Mouse (Mus musculus) forebrain, postnatal 0 days (tissue): ENCODE measurements around the gene Sh3gl3. TPM values are rescaled to one million over a fixed set of nuclear protein-coding genes. Genes with fewer than 3 reads are reported as not detected.

Experiments
- ATAC-seq: fragments of 200-750 bp; cut with Nextera tagmentation; 2 replicates; pipeline ENCODE4 v1.8.0; 2017; ENCODE audit warnings: mild to moderate bottlenecking, moderate library complexity
- DNase-seq: peaks from one replicate; pipeline ENCODE4 v3.0.0-alpha.2; 2015
- H3K27ac ChIP-seq: fragments of 300-500 bp; sonication (generic); 2 replicates; pipeline ENCODE4 v1.5.1; 2014; ENCODE audit warnings: low read depth, mild to moderate bottlenecking, antibody characterized with exemption, low read length, moderate library complexity, mixed read lengths
- H3K27me3 ChIP-seq: fragments of 300-500 bp; sonication (generic); 2 replicates; pipeline ENCODE4 v1.6.1; 2014; ENCODE audit warnings: mild to moderate bottlenecking, low read length, mixed read lengths; ENCODE audit not compliant: insufficient read depth
- H3K36me3 ChIP-seq: fragments of 300-500 bp; sonication (generic); 2 replicates; pipeline ENCODE4 v1.6.1; 2014; ENCODE audit warnings: mild to moderate bottlenecking, moderate library complexity; ENCODE audit not compliant: insufficient read depth
- H3K4me1 ChIP-seq: fragments of 300-500 bp; sonication (generic); 2 replicates; pipeline ENCODE4 v1.6.1; 2014; ENCODE audit warnings: antibody characterized with exemption; ENCODE audit not compliant: insufficient read depth
- H3K4me2 ChIP-seq: fragments of 300-500 bp; sonication (generic); 2 replicates; pipeline ENCODE4 v1.6.1; 2014; ENCODE audit warnings: low read depth, mild to moderate bottlenecking, moderate library complexity
- H3K4me3 ChIP-seq: fragments of 300-500 bp; sonication (generic); 2 replicates; pipeline ENCODE4 v1.5.1; 2014; ENCODE audit warnings: low read depth, low read length, mixed read lengths
- H3K9ac ChIP-seq: fragments of 300-500 bp; sonication (generic); 2 replicates; pipeline ENCODE4 v1.6.1; 2014; ENCODE audit warnings: mild to moderate bottlenecking
- H3K9me3 ChIP-seq: fragments of 300-500 bp; sonication (generic); 2 replicates; pipeline ENCODE4 v1.6.1; 2016; ENCODE audit warnings: low read length
- CTCF ChIP-seq: sonication (generic); IDR thresholded peaks from 2 replicates; pipeline ENCODE4 v1.5.1; 2016; ENCODE audit warnings: antibody characterized with exemption, control low read depth, low read depth
- WGBS: fragments of 180-500 bp; shearing (Covaris S2); extraction: QIAGEN DNeasy Blood & Tissue Kit; methylation state at CpG from one replicate; pipeline ENCODE4 v1.1.7; 2014; 5-methylcytosine and 5-hydroxymethylcytosine counted together
- polyA plus RNA-seq: library from polyadenylated mRNA; unstranded; fragments of >200 nt; fragmentation: Nextera tagmentation; extraction: Ambion mirVana; gene quantifications from 2 replicates; pipeline ENCODE4 v1.2.1, GENCODE M21; 2015
- total RNA-seq: library from RNA; depleted of rRNA; stranded (reverse); fragments of >200 nt; gene quantifications from 2 replicates; pipeline ENCODE4 v1.2.3, GENCODE M21; 2014

Sh3gl3 gene
- total and polyA plus RNA-seq, 2 experiments from 2014 or later = 72.2 to 101 TPM

DNA sequence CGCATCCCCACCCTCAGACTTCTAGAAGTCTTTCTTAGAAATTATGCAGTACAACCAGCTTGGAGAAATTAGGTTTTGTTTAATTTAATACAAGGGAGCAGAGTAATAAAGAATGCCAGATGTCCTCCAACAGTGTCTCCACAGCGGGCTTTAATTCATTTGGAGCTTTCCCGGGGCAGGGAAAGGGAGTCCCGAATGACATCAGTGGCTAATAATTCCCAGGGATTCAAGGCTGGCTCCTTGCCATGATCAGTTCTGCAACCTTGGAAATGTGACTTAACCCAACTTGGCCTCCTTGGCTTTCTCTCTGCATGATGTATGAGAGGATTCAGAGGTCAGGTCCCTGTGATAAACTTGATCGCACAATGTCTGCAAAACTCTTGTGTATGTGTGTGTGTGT is 3.7 kb downstream of the Sh3gl3 start:
- Histone ChIP-seq H3K27me3 (no peaks in the 10 kb centered on the region), H3K4me1 (peaks cover 9% of the 10 kb centered on the region), H3K36me3 (no peaks in the 10 kb centered on the region), H3K4me2 (no peak overlapping the region), H3K9ac (no peak overlapping the region), H3K27ac (no peak overlapping the region), H3K9me3 (no peaks in the 10 kb centered on the region), H3K4me3 (no peak overlapping the region)
- no peak for DNase-seq
- WGBS = 50% methylated on average over 5 of the region's 5 CpGs
- no peak for ATAC-seq
- TF ChIP-seq CTCF = no peak

GRCm38 (mm10) chr7:82180919-82181318 is 7.3 kb downstream of the Sh3gl3 start:
- TF ChIP-seq CTCF = no peak
- H3K36me3 ChIP-seq = no peaks in the 10 kb centered on the region
- H3K9me3 ChIP-seq = no peaks in the 10 kb centered on the region
- H3K4me1 ChIP-seq = peaks cover 5% of the 10 kb centered on the region; the same call in 1 of the 2 replicates
- no peak for ATAC-seq
- 87% methylated on average over 5 of the region's 5 CpGs for whole genome bisulfite sequencing
- H3K4me3 ChIP-seq = no peak overlapping the region
- no peak overlapping the region for H3K9ac ChIP-seq
- H3K27ac ChIP-seq = no peak overlapping the region
- H3K27me3 ChIP-seq = no peaks in the 10 kb centered on the region
- no peak overlapping the region for H3K4me2 ChIP-seq
- DNase-seq = no peak

DNA sequence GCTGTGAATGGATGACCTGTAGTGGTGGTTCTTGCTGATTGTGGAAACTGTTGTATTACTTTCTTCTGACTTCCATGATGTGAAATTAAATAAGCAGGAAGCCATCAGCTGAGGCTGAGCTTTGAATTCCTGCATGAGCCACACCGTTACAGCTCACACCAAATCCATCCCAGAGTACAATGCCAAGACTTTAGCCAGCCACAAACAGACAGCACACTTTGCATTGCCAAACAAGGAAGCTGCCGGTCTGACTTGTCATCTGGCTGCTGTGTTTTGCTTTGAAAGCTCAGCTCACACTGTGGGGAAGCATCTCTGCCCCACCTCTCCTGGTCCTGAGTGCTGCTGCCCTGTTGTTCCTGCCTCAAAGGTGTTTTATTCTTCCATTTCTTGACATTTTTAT is 9.1 kb downstream of the Sh3gl3 start:
- Histone ChIP-seq H3K4me2 (no peak overlapping the region), H3K27me3 (no peaks in the 10 kb centered on the region), H3K9me3 (no peaks in the 10 kb centered on the region), H3K36me3 (no peaks in the 10 kb centered on the region), H3K4me3 (no peak overlapping the region), H3K9ac (no peak overlapping the region), H3K27ac (no peak overlapping the region), H3K4me1 (no peaks in the 10 kb centered on the region)
- WGBS = 17% methylated on average over 2 of the region's 2 CpGs
- no peak for TF ChIP-seq CTCF
- ATAC-seq (no peak), DNase-seq (no peak)

DNA sequence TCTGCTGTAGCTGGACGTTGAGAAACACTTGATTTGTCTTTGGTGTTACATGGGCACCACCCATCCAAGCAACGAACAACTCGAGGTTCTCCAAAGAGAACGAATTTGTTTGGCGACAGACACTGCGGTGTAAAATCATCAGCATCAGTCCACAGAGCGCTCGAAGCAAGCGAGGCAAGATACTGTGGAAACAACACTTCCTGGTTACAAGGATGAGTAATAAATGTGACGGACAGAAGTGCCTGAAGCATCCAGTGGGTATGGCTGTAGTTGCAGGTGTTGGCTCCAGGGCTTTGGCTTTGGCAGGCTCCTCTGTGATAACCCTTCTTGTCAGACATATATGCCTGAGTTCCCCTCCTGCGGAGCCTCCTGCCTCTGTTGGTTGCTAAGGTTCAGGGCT is 18.0 kb downstream of the Sh3gl3 start:
- Histone ChIP-seq H3K9ac (no peak overlapping the region), H3K36me3 (no peaks in the 10 kb centered on the region), H3K9me3 (no peaks in the 10 kb centered on the region), H3K27ac (no peak overlapping the region), H3K4me2 (no peak overlapping the region), H3K27me3 (no peaks in the 10 kb centered on the region), H3K4me1 (no peaks in the 10 kb centered on the region), H3K4me3 (no peak overlapping the region)
- no peak for DNase-seq
- no peak for ATAC-seq
- no peak for TF ChIP-seq CTCF
- 89% methylated on average over 11 of the region's 11 CpGs for WGBS

- TF ChIP-seq CTCF = no peak
- Histone ChIP-seq H3K9me3 (no peaks in the 10 kb centered on the region), H3K4me3 (no peak overlapping the region), H3K36me3 (no peaks in the 10 kb centered on the region), H3K27me3 (no peaks in the 10 kb centered on the region), H3K4me2 (no peak overlapping the region), H3K4me1 (no peaks in the 10 kb centered on the region), H3K9ac (no peak overlapping the region), H3K27ac (no peak overlapping the region)
- DNase-seq (no peak), ATAC-seq (no peak)
- WGBS = 85% methylated on average over 4 of the region's 4 CpGs
Observed at GRCm38 (mm10) chr7:82192512-82192911, 18.9 kb downstream of the Sh3gl3 start.

GRCm38 (mm10) chr7:82203111-82203510 is 29.5 kb downstream of the Sh3gl3 start:
- DNase-seq = no peak

DNA sequence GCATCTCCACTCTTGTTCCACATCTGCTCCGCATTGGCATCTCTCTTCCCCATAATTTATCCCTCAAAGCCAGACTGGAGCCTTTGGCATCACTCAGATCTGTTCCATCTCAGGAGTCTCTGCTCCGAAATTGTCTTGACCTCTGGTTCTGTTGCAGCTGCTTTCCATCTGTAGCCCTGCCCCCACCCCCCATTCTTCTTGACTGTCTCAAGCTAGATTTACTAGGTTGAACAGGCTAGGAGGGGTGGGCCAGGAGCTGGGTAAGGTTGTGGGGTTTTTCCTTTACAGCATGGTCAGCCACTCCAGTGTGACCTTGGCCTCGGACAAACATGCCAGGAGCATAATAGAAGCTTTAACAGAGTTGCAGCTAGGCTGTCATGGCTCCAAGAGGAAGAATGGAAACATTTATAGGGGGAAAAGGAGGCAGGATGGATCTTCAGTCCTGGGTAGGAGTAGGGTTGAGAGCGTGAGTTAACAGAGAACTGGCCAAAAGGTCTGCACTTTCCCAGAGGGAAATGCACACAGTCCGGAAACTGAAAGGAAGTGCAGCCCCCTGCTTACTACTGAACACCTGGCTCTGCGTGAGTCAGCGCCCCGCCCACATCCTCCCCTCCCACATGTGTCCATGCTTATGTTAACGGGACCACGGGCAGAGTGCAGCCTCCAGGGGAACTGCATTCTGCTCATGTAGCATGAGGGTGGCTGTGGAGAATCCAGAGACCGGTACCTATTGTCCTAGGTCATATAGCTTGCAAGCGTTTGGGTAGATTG is 30.6 kb downstream of the Sh3gl3 start:
- Histone ChIP-seq H3K27ac (no peak overlapping the region), H3K36me3 (no peaks in the 10 kb centered on the region), H3K4me1 (no peaks in the 10 kb centered on the region), H3K4me3 (no peak overlapping the region), H3K27me3 (no peaks in the 10 kb centered on the region), H3K4me2 (no peak overlapping the region), H3K9me3 (no peaks in the 10 kb centered on the region), H3K9ac (no peak overlapping the region)
- DNase-seq = no peak
- no peak for ATAC-seq
- 81% methylated on average over 12 of the region's 12 CpGs for WGBS
- TF ChIP-seq CTCF = no peak

More at GRCm38 (mm10) chr7:82203111-82203510, 29.5 kb downstream of the Sh3gl3 start:
- Histone ChIP-seq H3K4me3 (no peak overlapping the region), H3K9ac (no peak overlapping the region), H3K36me3 (no peaks in the 10 kb centered on the region), H3K9me3 (no peaks in the 10 kb centered on the region), H3K4me2 (no peak overlapping the region), H3K4me1 (no peaks in the 10 kb centered on the region), H3K27ac (no peak overlapping the region), H3K27me3 (no peaks in the 10 kb centered on the region)
- no peak for ATAC-seq
- WGBS = 73% methylated on average over 7 of the region's 7 CpGs
- no peak for TF ChIP-seq CTCF
